Mouse (Mus musculus) forebrain, embryonic 11.5 days (tissue): ENCODE measurements around the gene Psors1c2. TPM values are rescaled to one million over a fixed set of nuclear protein-coding genes. Genes with fewer than 3 reads are reported as not detected.

Source experiments
- ATAC-seq: fragments of 200-750 bp; cut with Nextera tagmentation; replicated peaks from 2 replicates; pipeline ENCODE4 v1.8.0; 2017; ENCODE audit warnings: moderate TSS enrichment; ENCODE audit not compliant: low FRiP score
- DNase-seq: peaks from one replicate; pipeline ENCODE4 v3.0.0-alpha.2; 2017; ENCODE audit warnings: low spot score
- H3K27ac ChIP-seq: fragments of 300-500 bp; sonication (generic); 2 replicates; pipeline ENCODE4 v1.5.1; 2014; ENCODE audit warnings: low read depth, low read length
- H3K27me3 ChIP-seq: fragments of 300-500 bp; sonication (generic); 2 replicates; pipeline ENCODE4 v1.6.1; 2014; ENCODE audit warnings: mild to moderate bottlenecking, low read length, mixed read lengths; ENCODE audit not compliant: control insufficient read depth, insufficient read depth
- H3K36me3 ChIP-seq: fragments of 300-500 bp; sonication (generic); 2 replicates; pipeline ENCODE4 v1.6.1; 2014; ENCODE audit warnings: mild to moderate bottlenecking, low read length, moderate library complexity, mixed read lengths; ENCODE audit not compliant: control insufficient read depth, insufficient read depth
- H3K4me1 ChIP-seq: fragments of 300-500 bp; sonication (generic); replicated peaks from 2 replicates; pipeline ENCODE4 v1.6.1; 2014; ENCODE audit warnings: low read length, mixed read lengths; ENCODE audit not compliant: control insufficient read depth, insufficient read depth
- H3K4me2 ChIP-seq: fragments of 300-500 bp; sonication (generic); 2 replicates; pipeline ENCODE4 v1.6.1; 2014; ENCODE audit warnings: low read depth, mild to moderate bottlenecking, low read length, moderate library complexity, mixed read lengths; ENCODE audit not compliant: severe bottlenecking
- H3K4me3 ChIP-seq: fragments of 300-500 bp; sonication (generic); 2 replicates; pipeline ENCODE4 v1.5.1; 2014; ENCODE audit warnings: low read depth, low read length
- H3K9ac ChIP-seq: fragments of 300-500 bp; sonication (generic); 2 replicates; pipeline ENCODE4 v1.6.1; 2014; ENCODE audit warnings: low read length
- H3K9me3 ChIP-seq: fragments of 300-500 bp; sonication (generic); 2 replicates; pipeline ENCODE4 v1.6.1; 2016; ENCODE audit warnings: low read length, mixed read lengths; ENCODE audit not compliant: control insufficient read depth
- WGBS: fragments of 180-500 bp; shearing (Covaris S2); extraction: QIAGEN DNeasy Blood & Tissue Kit; methylation state at CpG from one replicate; pipeline ENCODE4 v1.1.7; 2014; 5-methylcytosine and 5-hydroxymethylcytosine counted together
- polyA plus RNA-seq: library from polyadenylated mRNA; unstranded; fragments of >200 nt; fragmentation: Nextera tagmentation; extraction: Ambion mirVana; gene quantifications from 2 replicates; pipeline ENCODE4 v1.2.1, GENCODE M21; 2014

Psors1c2 gene
- polyA plus RNA-seq, 1 experiment from 2014 or later = 1.4 TPM

GRCm38 (mm10) chr17:35556812-35557211, 23.8 kb downstream of the Psors1c2 start:
- WGBS = 37% methylated on average over 5 of the region's 5 CpGs
- H3K4me3 ChIP-seq = no peak overlapping the region
- H3K36me3 ChIP-seq = no peaks in the 10 kb centered on the region
- no peak overlapping the region for H3K27ac ChIP-seq
- ATAC-seq (no peak), DNase-seq (no peak)
- H3K4me2 ChIP-seq = no peak overlapping the region
- no peaks in the 10 kb centered on the region for H3K27me3 ChIP-seq
- no peaks in the 10 kb centered on the region for H3K9me3 ChIP-seq
- no peak overlapping the region for H3K9ac ChIP-seq
- H3K4me1 ChIP-seq = no peaks in the 10 kb centered on the region

GRCm38 (mm10) chr17:35557351-35557750, 24.4 kb downstream of the Psors1c2 start:
- no peaks in the 10 kb centered on the region for H3K4me1 ChIP-seq
- H3K36me3 ChIP-seq = no peaks in the 10 kb centered on the region
- H3K9ac ChIP-seq = no peak overlapping the region
- no peak overlapping the region for H3K4me3 ChIP-seq
- no peak overlapping the region for H3K27ac ChIP-seq
- H3K4me2 ChIP-seq = no peak overlapping the region
- no peaks in the 10 kb centered on the region for H3K27me3 ChIP-seq
- DNase-seq = no peak
- 81% methylated on average over 9 of the region's 9 CpGs for WGBS
- H3K9me3 ChIP-seq = no peaks in the 10 kb centered on the region
- ATAC-seq = no peak

- H3K9me3 ChIP-seq = no peaks in the 10 kb centered on the region
- DNase-seq (no peak), ATAC-seq (no peak)
- no peak overlapping the region for H3K27ac ChIP-seq
- H3K27me3 ChIP-seq = no peaks in the 10 kb centered on the region
- no peak overlapping the region for H3K4me2 ChIP-seq
- 64% methylated on average over 8 of the region's 8 CpGs for WGBS
- H3K36me3 ChIP-seq = no peaks in the 10 kb centered on the region
- no peak overlapping the region for H3K9ac ChIP-seq
- no peak overlapping the region for H3K4me3 ChIP-seq
- H3K4me1 ChIP-seq = no peaks in the 10 kb centered on the region
Observed at GRCm38 (mm10) chr17:35558216-35558615, 25.2 kb downstream of the Psors1c2 start.

GRCm38 (mm10) chr17:35567150-35567549, 34.1 kb downstream of the Psors1c2 start, which contains the start of gene 2300002M23Rik:
Gene 2300002M23Rik, plus strand, starts transcription at chr17:35567450.
- Histone ChIP-seq H3K27ac (no peak within 1 kb of the TSS), H3K4me1 (peaks cover 7% of the 10 kb centered on the region; the same call in 1 of the 2 replicates), H3K9me3 (no peaks in the 10 kb centered on the region), H3K9ac (no peak within 1 kb of the TSS), H3K27me3 (peaks cover 11% of the 10 kb centered on the region; the same call in 1 of the 2 replicates), H3K4me2 (no peak within 1 kb of the TSS), H3K36me3 (no peaks in the 10 kb centered on the region), H3K4me3 (no peak within 1 kb of the TSS)
- DNase-seq = no peak
- no peak for ATAC-seq
- WGBS = 54% methylated on average over 3 of the region's 3 CpGs

- Histone ChIP-seq H3K36me3 (no peaks in the 10 kb centered on the region), H3K4me3 (no peak overlapping the region), H3K9ac (no peak overlapping the region), H3K4me1 (peaks cover 7% of the 10 kb centered on the region; the same call in 1 of the 2 replicates), H3K9me3 (no peaks in the 10 kb centered on the region), H3K27ac (no peak overlapping the region), H3K4me2 (no peak overlapping the region), H3K27me3 (peaks cover 11% of the 10 kb centered on the region; the same call in 1 of the 2 replicates)
- no peak for ATAC-seq
- WGBS = 23% methylated on average over 9 of the region's 9 CpGs
- no peak for DNase-seq
Observed at GRCm38 (mm10) chr17:35567767-35568166, 34.8 kb downstream of the Psors1c2 start.

- H3K4me2 ChIP-seq = peak overlapping the region; percentile 50
- ATAC-seq = peak; percentile 65; the same call in 1 of the 2 replicates
- peak overlapping the region; percentile 55 for H3K9ac ChIP-seq
- peaks cover 11% of the 10 kb centered on the region; the same call in 1 of the 2 replicates for H3K27me3 ChIP-seq
- peaks cover 7% of the 10 kb centered on the region; the same call in 1 of the 2 replicates for H3K4me1 ChIP-seq
- DNase-seq = peak; percentile 68
- WGBS = 2% methylated on average over 28 of the region's 28 CpGs
- H3K4me3 ChIP-seq = peak overlapping the region; percentile 23
- no peaks in the 10 kb centered on the region for H3K36me3 ChIP-seq
- H3K9me3 ChIP-seq = no peaks in the 10 kb centered on the region
- H3K27ac ChIP-seq = no peak overlapping the region
Observed at GRCm38 (mm10) chr17:35569091-35569944, 36.3 kb downstream of the Psors1c2 start.

- Histone ChIP-seq H3K36me3 (no peaks in the 10 kb centered on the region), H3K4me3 (no peak overlapping the region), H3K9me3 (no peaks in the 10 kb centered on the region), H3K27me3 (peaks cover 11% of the 10 kb centered on the region; the same call in 1 of the 2 replicates), H3K9ac (no peak overlapping the region), H3K4me1 (peaks cover 7% of the 10 kb centered on the region; the same call in 1 of the 2 replicates), H3K4me2 (no peak overlapping the region), H3K27ac (no peak overlapping the region)
- no peak for DNase-seq
- WGBS = 84% methylated on average over 14 of the region's 14 CpGs
- no peak for ATAC-seq
Observed at GRCm38 (mm10) chr17:35570836-35571235, 37.8 kb downstream of the Psors1c2 start.

GRCm38 (mm10) chr17:35571477-35571876, 38.5 kb downstream of the Psors1c2 start:
- Histone ChIP-seq H3K27me3 (peaks cover 11% of the 10 kb centered on the region; the same call in 1 of the 2 replicates), H3K4me1 (peaks cover 7% of the 10 kb centered on the region; the same call in 1 of the 2 replicates), H3K27ac (no peak overlapping the region), H3K4me3 (no peak overlapping the region), H3K4me2 (no peak overlapping the region), H3K36me3 (no peaks in the 10 kb centered on the region), H3K9me3 (no peaks in the 10 kb centered on the region), H3K9ac (no peak overlapping the region)
- DNase-seq = no peak
- 95% methylated on average over 7 of the region's 7 CpGs for WGBS
- ATAC-seq = no peak
